Mouse (Mus musculus): ENCODE measurements around the gene Armcx5. TPM values are rescaled to one million over a fixed set of nuclear protein-coding genes. Genes with fewer than 3 reads are reported as not detected.

The Armcx5 gene
- polyA plus RNA-seq (2017; shearing (Covaris generic)): 13.7 TPM

DNA sequence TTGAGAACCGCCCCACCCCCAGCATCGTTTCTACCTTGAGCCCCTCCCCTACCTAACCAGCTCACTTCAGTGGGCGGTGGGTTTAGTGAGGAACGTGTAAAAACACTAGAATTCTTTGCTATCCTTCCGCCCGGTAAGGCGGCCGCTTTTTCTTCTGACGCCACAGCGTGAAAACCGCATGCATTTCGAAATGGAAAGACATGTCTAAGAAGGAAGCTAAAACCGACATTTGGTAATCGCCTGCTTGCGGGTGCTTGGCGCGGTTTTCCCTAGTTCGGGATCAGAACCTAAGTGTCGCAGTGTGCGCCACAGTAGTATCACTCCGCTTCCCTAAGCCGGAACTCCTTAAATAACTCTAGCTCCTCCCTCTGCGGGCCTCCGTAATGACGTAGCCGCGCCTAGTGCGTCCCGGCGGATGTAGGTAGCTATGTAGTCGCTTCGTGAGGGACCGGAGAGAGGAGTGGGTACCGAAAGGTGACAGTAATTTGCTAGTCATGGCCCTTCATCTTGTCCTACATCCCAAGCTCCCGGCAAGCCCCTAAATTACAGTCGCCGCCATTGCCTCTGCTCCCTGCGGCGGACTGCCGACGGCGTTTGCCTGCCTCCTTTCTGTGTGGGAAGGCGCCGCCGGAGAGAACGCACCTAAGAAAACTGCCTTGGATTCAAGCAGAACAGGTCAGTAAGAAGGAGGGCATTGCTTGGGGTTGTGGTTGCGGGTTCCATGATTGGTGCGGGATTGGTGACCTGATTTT lies at the start of gene Armcx5, which contains the start of gene Gprasp1:
Armcx5 (plus strand) TSS at position 430 of the 752 bp plus-strand sequence.
Gprasp1 (plus strand) TSS at position 430 of the 752 bp plus-strand sequence.

DNA sequence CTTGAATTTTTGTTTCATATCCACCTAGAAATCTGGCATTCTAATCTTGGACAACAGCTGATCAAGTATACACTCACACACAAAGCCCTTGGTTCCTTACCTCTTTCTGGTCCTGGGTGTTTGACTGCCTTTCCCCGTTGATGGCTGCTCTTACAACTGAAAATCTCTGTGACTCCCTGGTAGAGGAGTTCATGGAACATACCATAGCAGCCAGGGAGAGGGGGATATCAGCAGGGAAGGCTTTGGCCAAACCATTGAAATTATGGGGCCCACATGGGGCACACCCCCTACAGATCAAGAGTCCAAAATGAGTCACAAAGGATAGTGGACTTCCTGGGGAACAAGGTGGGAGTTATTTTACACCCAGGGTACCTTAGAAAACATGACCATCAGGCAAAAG lies 48.9 kb upstream of the Armcx5 start, which contains the start of gene Tcp11x2:
Tcp11x2 (minus strand) TSS at position 158 of the 400 bp plus-strand sequence.

DNA sequence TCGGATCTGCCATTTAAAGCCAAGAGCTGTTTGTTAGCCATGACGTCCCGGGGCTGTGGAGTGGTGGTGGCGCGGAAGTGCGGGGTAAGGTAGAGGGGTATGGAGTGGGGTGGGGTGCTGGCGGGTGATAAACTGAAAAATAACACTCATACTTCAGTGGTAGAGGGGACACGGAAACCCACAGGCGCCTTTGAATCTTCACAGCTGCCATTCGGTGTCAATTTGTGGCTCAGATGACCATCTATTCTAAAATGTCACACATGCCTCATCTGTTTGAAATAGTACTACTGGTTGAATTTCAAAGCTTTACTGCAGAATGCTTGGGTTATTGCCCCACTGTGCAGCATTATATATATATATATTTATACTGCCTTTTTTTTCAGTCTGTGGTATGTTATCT lies 17.4 kb upstream of the Armcx5 start, which contains the start of gene Tmsb15a:
Tmsb15a (minus strand) TSS at position 101 of the 400 bp plus-strand sequence.

Other genes starting within 250 kb of the Armcx5 start
- gene AV320801, start 248.1 kb upstream of the Armcx5 start, polyA plus RNA-seq (2017; shearing (Covaris generic)): not detected
- gene Nxf7, start 144.0 kb upstream of the Armcx5 start, polyA plus RNA-seq (2017; shearing (Covaris generic)): not detected
- gene Prame, start 115.0 kb upstream of the Armcx5 start, polyA plus RNA-seq (2017; shearing (Covaris generic)): not detected
- not detected for gene Tcp11x2, start 48.9 kb upstream of the Armcx5 start, polyA plus RNA-seq (2017; shearing (Covaris generic))
- not detected for gene Tmsb15a, start 17.5 kb upstream of the Armcx5 start, polyA plus RNA-seq (2017; shearing (Covaris generic))
- gene Gprasp1, start within 50 bp of the Armcx5 start, polyA plus RNA-seq (2017; shearing (Covaris generic)): 44.3 TPM
- 35.7 TPM for gene Bhlhb9, start 54.9 kb downstream of the Armcx5 start, polyA plus RNA-seq (2017; shearing (Covaris generic))
- 18.9 TPM for gene Gprasp2, start 96.3 kb downstream of the Armcx5 start, polyA plus RNA-seq (2017; shearing (Covaris generic))

Data from activated CD4-positive, CD25-positive, alpha-beta regulatory T cell, adult 9 weeks (primary cell).